Mouse (Mus musculus) lung, postnatal 0 days (tissue): ENCODE measurements around the gene Hs2st1.

Experiments
- CTCF ChIP-seq: IDR thresholded peaks from 2 replicates; pipeline ENCODE4 v1.5.1; 2016; ENCODE audit warnings: antibody characterized with exemption, mild to moderate bottlenecking
- EP300 ChIP-seq: IDR thresholded peaks from 2 replicates; pipeline ENCODE4 v1.6.1; 2016; ENCODE audit warnings: antibody characterized with exemption, mild to moderate bottlenecking, control low read depth

GRCm38 (mm10) chr3:144453701-144454430, 116.1 kb downstream of the Hs2st1 start:
- TF ChIP-seq EP300 (no peak), CTCF (peak; percentile 96)
